Mouse (Mus musculus): ENCODE measurements at regions not wholly inside any gene's neighbourhood (a gene's known extent, or its start where the extent isn't known, plus 50 kb on each side); places are given as distances from the start of the nearest gene placed in this dataset.

GRCm38 (mm10) chr2:117825088-117825487 lies 286.6 kb upstream of the Thbs1 start:
- no peak for TF ChIP-seq CTCF (IDR thresholded peaks at IDR 0.05; ENCODE audit: low read depth, low read length)
- no peak for TF ChIP-seq POLR2A (IDR thresholded peaks at IDR 0.05; ENCODE audit: extremely low read depth, insufficient read depth, low read length)

All from liver, adult 2 months (tissue).